Mouse (Mus musculus) lung, embryonic 15.5 days (tissue): ENCODE measurements around the gene Ncapg. TPM values are rescaled to one million over a fixed set of nuclear protein-coding genes. Genes with fewer than 3 reads are reported as not detected.

Experiments used
- ATAC-seq: fragments of 200-750 bp; cut with Nextera tagmentation; 2 replicates; pipeline ENCODE4 v1.8.0; 2017; ENCODE audit warnings: moderate number of reproducible peaks, borderline replicate concordance; ENCODE audit not compliant: low FRiP score, low TSS enrichment; ENCODE audit errors: extremely low read depth
- H3K27ac ChIP-seq: fragments of 300-500 bp; sonication (generic); 2 replicates; pipeline ENCODE4 v1.5.1; 2015; ENCODE audit warnings: moderate library complexity, mild to moderate bottlenecking, inconsistent platforms
- H3K27me3 ChIP-seq: fragments of 300-500 bp; sonication (generic); 2 replicates; pipeline ENCODE4 v1.6.1; 2015; ENCODE audit warnings: inconsistent platforms
- H3K36me3 ChIP-seq: fragments of 300-500 bp; sonication (generic); 2 replicates; pipeline ENCODE4 v1.6.1; 2015; ENCODE audit warnings: inconsistent platforms
- H3K4me1 ChIP-seq: fragments of 300-500 bp; sonication (generic); 2 replicates; pipeline ENCODE4 v1.6.1; 2015; ENCODE audit warnings: inconsistent platforms
- H3K4me2 ChIP-seq: fragments of 300-500 bp; sonication (generic); 2 replicates; pipeline ENCODE4 v1.6.1; 2015; ENCODE audit warnings: inconsistent platforms, mild to moderate bottlenecking, moderate library complexity
- H3K4me3 ChIP-seq: fragments of 300-500 bp; sonication (generic); 2 replicates; pipeline ENCODE4 v1.5.1; 2015; ENCODE audit warnings: mild to moderate bottlenecking, inconsistent platforms
- H3K9ac ChIP-seq: fragments of 300-500 bp; sonication (generic); 2 replicates; pipeline ENCODE4 v1.6.1; 2015; ENCODE audit warnings: inconsistent platforms
- H3K9me3 ChIP-seq: fragments of 300-500 bp; sonication (generic); 2 replicates; pipeline ENCODE4 v1.6.1; 2016; ENCODE audit warnings: inconsistent platforms
- WGBS: fragments of 180-500 bp; shearing (Covaris S2); methylation state at CpG from one replicate; pipeline ENCODE4 v1.1.7; 2015; 5-methylcytosine and 5-hydroxymethylcytosine counted together
- polyA plus RNA-seq: library from polyadenylated mRNA; unstranded; fragments of >200 nt; fragmentation: Nextera tagmentation; extraction: Ambion mirVana; gene quantifications from 2 replicates; pipeline ENCODE4 v1.2.1, GENCODE M21; 2015

The Ncapg gene
- polyA plus RNA-seq, 1 experiment from 2014 or later, result 67.5 TPM

- ATAC-seq, result peak; percentile 70
- Histone ChIP-seq H3K36me3 (0 out of 2 replicates have a peak, but pooled peaks cover 3% of the 10 kb centered on the region), H3K4me3 (peak overlapping the region; percentile 73), H3K4me1 (peaks cover 12% of the 10 kb centered on the region), H3K4me2 (peak overlapping the region; percentile 79), H3K9ac (peak overlapping the region; percentile 64), H3K27me3 (no peaks in the 10 kb centered on the region), H3K27ac (peak overlapping the region; percentile 85), H3K9me3 (no peaks in the 10 kb centered on the region)
- WGBS, result under 1% methylated on average over 27 of the region's 27 CpGs
Observed at GRCm38 (mm10) chr5:45669234-45669597, 503 bp upstream of the Ncapg start.

GRCm38 (mm10) chr5:45670280-45670670, 556 bp downstream of the Ncapg start:
- Histone ChIP-seq H3K27me3 (no peaks in the 10 kb centered on the region), H3K4me3 (peak overlapping the region; percentile 73), H3K4me1 (peaks cover 12% of the 10 kb centered on the region), H3K27ac (peak overlapping the region; percentile 90), H3K9ac (peak overlapping the region; percentile 77), H3K9me3 (no peaks in the 10 kb centered on the region), H3K4me2 (peak overlapping the region; percentile 70), H3K36me3 (peaks cover 8% of the 10 kb centered on the region; the same call in 1 of the 2 replicates)
- 0% methylated on average over 13 of the region's 13 CpGs for WGBS
- no peak for ATAC-seq

DNA sequence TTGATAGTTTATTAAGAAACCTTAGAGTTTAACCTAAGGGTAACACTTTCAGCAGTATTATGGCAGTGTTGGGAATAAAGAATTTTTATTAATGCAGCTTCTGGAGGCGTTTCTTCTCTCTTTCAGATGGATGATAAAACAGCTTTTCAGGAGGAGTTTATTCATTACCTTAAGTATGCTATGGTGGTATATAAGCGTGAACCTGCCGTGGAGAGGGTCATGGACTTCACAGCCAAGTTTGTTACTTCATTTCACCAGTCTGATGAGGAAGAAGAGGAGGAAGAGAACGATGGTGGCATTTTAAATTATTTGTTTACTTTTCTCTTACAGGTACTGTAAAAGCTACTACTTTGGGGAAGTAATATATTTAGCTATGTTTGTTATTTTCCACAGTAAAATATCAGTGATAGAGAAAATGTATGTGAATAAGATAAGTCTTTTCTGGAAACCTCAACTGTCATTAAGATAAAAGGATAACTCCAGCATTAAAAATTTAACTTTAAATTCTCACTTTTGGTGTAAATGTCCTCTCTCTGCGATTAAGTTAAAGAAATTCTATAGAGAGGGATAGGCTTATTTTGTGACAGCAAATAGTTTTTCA, 1.3 kb downstream of the Ncapg start:
- H3K4me1 ChIP-seq, result peaks cover 12% of the 10 kb centered on the region
- H3K27me3 ChIP-seq, result no peaks in the 10 kb centered on the region
- 42% methylated on average over 5 of the region's 5 CpGs for WGBS
- H3K4me2 ChIP-seq, result peak overlapping the region; percentile 70
- ATAC-seq, result no peak
- peak overlapping the region; percentile 77; the same call in 1 of the 2 replicates for H3K9ac ChIP-seq
- no peak overlapping the region for H3K27ac ChIP-seq
- peak overlapping the region; percentile 73 for H3K4me3 ChIP-seq
- H3K36me3 ChIP-seq, result peaks cover 13% of the 10 kb centered on the region
- no peaks in the 10 kb centered on the region for H3K9me3 ChIP-seq

DNA sequence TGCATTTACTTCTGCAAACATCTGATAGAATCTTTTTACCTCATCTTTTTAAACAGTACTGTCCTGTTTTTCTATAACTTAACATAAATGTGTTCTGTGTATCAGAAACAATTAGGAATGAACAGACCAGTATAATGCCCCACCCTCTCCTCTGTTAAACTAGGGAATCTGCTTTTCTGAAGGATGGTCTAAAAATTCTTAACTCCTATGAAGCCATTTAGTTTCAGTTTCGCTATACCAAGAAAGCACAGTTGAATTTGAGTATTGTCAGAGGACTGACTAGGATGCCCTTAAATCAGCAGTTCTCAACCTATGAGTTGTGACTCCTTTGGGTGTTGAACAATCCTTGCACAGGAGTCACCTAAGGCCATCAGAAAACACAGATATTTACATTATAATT, 5.3 kb downstream of the Ncapg start:
- H3K4me2 ChIP-seq, result no peak overlapping the region
- no peak for ATAC-seq
- H3K27ac ChIP-seq, result no peak overlapping the region
- 0 out of 2 replicates have a peak, but pooled peaks cover 8% of the 10 kb centered on the region for H3K4me1 ChIP-seq
- no peaks in the 10 kb centered on the region for H3K27me3 ChIP-seq
- H3K9ac ChIP-seq, result no peak overlapping the region
- H3K9me3 ChIP-seq, result no peaks in the 10 kb centered on the region
- H3K36me3 ChIP-seq, result peaks cover 35% of the 10 kb centered on the region
- 91% methylated on average over 1 of the region's 1 CpGs for WGBS
- H3K4me3 ChIP-seq, result no peak overlapping the region

DNA sequence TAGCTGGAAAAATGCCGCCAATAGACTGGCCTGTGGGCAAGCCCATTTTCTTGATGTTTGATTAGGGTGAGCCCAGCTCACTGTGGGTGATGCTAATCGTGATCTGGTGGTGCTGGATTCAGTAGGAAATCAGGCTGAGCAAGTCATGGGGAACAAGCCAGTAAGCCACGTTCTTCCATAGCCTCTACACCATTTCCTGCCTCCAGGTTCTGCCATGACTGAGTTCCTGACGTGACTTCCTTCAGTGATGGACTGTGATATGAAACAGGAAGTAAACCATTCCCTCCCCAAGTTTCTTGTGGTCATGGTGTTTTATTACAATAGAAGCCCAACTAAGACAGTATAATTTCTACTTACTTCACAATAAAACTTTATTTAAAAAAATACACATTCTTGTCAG, 7.9 kb downstream of the Ncapg start:
- Histone ChIP-seq H3K27ac (no peak overlapping the region), H3K4me1 (no peaks in the 10 kb centered on the region), H3K36me3 (peaks cover 41% of the 10 kb centered on the region), H3K9me3 (no peaks in the 10 kb centered on the region), H3K9ac (no peak overlapping the region), H3K4me2 (no peak overlapping the region), H3K27me3 (no peaks in the 10 kb centered on the region), H3K4me3 (no peak overlapping the region)
- ATAC-seq, result no peak
- WGBS, result 71% methylated on average over 4 of the region's 4 CpGs

DNA sequence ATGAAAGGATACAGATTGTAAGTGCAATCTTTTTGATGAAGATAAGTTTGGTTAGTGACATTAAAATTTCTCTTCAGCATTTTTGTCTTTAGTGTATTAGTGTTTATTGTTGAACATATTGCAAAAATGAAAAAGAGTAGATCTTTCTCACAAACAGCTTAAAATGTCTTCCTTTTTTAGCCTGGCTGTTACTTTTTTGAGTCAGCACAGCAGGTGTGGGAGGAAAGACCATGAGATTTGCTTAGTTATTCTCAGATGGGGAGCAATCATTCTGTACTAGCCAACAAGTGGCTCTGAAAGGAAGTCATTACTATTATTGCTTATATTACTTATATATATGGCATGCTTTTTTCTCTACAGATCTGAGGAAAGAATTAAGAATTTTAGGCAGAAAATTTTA, 10.2 kb downstream of the Ncapg start:
- Histone ChIP-seq H3K4me3 (no peak overlapping the region), H3K4me1 (no peaks in the 10 kb centered on the region), H3K36me3 (peaks cover 51% of the 10 kb centered on the region), H3K9me3 (no peaks in the 10 kb centered on the region), H3K4me2 (no peak overlapping the region), H3K9ac (no peak overlapping the region), H3K27ac (no peak overlapping the region), H3K27me3 (no peaks in the 10 kb centered on the region)
- ATAC-seq, result no peak

DNA sequence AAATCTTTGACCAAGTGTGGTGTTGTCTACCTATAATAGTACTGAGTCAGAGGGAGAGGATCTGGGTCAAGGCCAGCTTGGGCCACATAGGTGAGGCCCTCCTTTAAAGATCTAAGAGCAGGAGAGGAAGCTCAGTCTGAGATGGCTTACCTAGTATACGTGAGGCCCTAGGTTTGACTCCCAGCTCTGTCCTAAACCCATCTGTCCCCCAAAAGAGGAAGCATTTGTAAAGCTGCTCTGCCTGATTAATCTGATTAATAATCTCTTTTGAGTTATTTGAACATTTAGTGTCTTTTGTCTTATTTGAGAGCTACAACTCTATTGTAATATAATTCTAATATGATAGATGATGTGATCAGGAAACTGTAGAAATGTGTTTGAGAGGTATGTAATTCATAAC, 13.7 kb downstream of the Ncapg start:
- H3K4me2 ChIP-seq, result no peak overlapping the region
- no peaks in the 10 kb centered on the region for H3K9me3 ChIP-seq
- H3K27me3 ChIP-seq, result no peaks in the 10 kb centered on the region
- 90% methylated on average over 1 of the region's 1 CpGs for WGBS
- no peak overlapping the region for H3K4me3 ChIP-seq
- no peak for ATAC-seq
- peaks cover 37% of the 10 kb centered on the region for H3K36me3 ChIP-seq
- no peaks in the 10 kb centered on the region for H3K4me1 ChIP-seq
- H3K27ac ChIP-seq, result no peak overlapping the region
- H3K9ac ChIP-seq, result no peak overlapping the region

DNA sequence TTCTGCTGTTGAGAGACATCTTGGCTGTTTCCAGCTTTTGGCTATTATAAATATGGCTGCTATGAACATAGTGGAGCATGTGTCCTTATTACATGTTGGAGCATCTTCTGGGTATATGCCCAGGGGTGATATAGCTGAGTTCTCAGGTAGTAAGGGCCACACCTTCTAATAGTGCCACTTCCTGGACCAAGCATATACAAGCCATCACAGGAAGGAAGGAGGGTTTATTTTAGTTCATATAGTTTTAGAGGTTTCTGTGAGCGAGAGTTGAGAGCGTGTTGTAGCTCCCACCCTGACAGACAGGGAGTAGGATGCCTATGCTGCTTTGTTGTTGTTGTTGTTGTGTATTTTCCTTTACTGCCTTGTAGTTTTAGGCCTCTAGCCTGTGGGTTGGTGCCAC, 15.5 kb downstream of the Ncapg start:
- Histone ChIP-seq H3K27ac (no peak overlapping the region), H3K9ac (no peak overlapping the region), H3K27me3 (no peaks in the 10 kb centered on the region), H3K36me3 (peaks cover 42% of the 10 kb centered on the region), H3K4me3 (no peak overlapping the region), H3K4me2 (no peak overlapping the region), H3K4me1 (no peaks in the 10 kb centered on the region), H3K9me3 (no peaks in the 10 kb centered on the region)
- WGBS, result 84% methylated on average over 2 of the region's 2 CpGs
- no peak for ATAC-seq

DNA sequence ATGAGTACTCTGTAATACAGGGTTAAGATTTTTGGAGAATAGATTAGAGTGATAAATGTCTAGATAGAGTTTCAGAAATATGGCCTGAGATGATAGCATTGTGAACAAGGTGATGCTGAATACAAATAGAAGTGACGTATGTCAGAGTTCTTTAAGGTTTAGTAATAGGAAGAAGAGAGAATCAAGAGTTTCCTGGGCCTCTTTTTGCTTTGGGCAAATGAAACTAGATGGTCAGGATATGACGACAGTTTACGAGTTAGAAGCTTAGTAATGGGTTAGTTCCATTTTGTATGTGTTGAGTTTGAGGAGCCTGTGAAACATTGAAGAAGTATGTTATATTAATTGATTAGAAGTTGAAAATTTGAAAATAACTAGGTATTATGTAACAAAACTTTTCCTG, 16.5 kb downstream of the Ncapg start:
- WGBS, result 92% methylated on average over 3 of the region's 3 CpGs
- Histone ChIP-seq H3K4me3 (no peak overlapping the region), H3K27ac (no peak overlapping the region), H3K9me3 (no peaks in the 10 kb centered on the region), H3K27me3 (no peaks in the 10 kb centered on the region), H3K4me2 (no peak overlapping the region), H3K9ac (no peak overlapping the region), H3K36me3 (peaks cover 35% of the 10 kb centered on the region), H3K4me1 (no peaks in the 10 kb centered on the region)
- no peak for ATAC-seq

DNA sequence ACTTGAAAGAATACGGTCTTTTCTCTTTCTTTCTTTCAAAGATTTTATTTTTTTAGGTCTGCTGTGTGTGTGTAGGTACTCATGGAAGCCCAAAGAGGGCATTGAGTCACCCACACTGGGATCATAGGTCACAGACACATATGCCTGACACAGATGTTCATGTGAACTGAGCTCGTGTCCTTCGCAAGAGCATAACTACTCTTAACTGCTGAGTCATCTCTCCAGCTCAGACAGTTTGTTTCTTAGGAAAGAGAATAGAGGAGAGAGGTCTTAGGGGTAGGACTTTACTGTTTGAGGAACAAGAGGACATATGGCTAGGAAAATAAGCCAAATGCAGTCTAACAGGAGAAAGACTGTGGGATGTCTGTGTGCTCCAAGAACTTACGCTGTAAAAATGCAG, 19.4 kb downstream of the Ncapg start:
- Histone ChIP-seq H3K27ac (no peak overlapping the region), H3K9ac (no peak overlapping the region), H3K9me3 (no peaks in the 10 kb centered on the region), H3K27me3 (no peaks in the 10 kb centered on the region), H3K36me3 (peaks cover 30% of the 10 kb centered on the region), H3K4me3 (no peak overlapping the region), H3K4me1 (no peaks in the 10 kb centered on the region), H3K4me2 (no peak overlapping the region)
- ATAC-seq, result no peak
- WGBS, result 81% methylated on average over 4 of the region's 4 CpGs

- H3K27me3 ChIP-seq, result no peaks in the 10 kb centered on the region
- H3K36me3 ChIP-seq, result peaks cover 18% of the 10 kb centered on the region
- 76% methylated on average over 2 of the region's 2 CpGs for WGBS
- H3K27ac ChIP-seq, result no peak overlapping the region
- H3K9ac ChIP-seq, result no peak overlapping the region
- no peak overlapping the region for H3K4me2 ChIP-seq
- ATAC-seq, result no peak
- H3K9me3 ChIP-seq, result no peaks in the 10 kb centered on the region
- no peak overlapping the region for H3K4me3 ChIP-seq
- H3K4me1 ChIP-seq, result no peaks in the 10 kb centered on the region
Observed at GRCm38 (mm10) chr5:45690802-45691201, 21.1 kb downstream of the Ncapg start.

DNA sequence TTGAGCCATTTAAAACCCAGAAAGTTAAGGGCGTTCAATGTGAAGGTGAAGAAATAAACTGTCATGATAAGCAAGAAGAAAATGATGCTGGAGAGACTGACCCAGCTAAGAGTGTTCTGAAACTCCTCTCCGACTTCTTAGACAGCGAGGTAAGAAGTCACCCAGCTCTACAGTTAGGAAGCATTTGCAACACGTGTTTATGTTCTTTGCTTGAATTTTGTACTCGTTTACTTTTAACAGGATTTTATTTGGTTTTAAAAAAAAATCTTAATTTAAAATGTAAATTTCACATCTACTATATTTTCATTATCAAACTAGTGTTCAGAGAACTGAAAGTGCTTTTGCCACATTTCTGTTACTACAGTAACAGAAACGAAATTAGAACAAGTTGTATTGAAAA, 22.0 kb downstream of the Ncapg start:
- no peak for ATAC-seq
- no peak overlapping the region for H3K4me2 ChIP-seq
- no peak overlapping the region for H3K27ac ChIP-seq
- H3K9ac ChIP-seq, result no peak overlapping the region
- 83% methylated on average over 6 of the region's 6 CpGs for WGBS
- no peak overlapping the region for H3K4me3 ChIP-seq
- peaks cover 22% of the 10 kb centered on the region for H3K36me3 ChIP-seq
- no peaks in the 10 kb centered on the region for H3K4me1 ChIP-seq
- H3K27me3 ChIP-seq, result no peaks in the 10 kb centered on the region
- H3K9me3 ChIP-seq, result no peaks in the 10 kb centered on the region

DNA sequence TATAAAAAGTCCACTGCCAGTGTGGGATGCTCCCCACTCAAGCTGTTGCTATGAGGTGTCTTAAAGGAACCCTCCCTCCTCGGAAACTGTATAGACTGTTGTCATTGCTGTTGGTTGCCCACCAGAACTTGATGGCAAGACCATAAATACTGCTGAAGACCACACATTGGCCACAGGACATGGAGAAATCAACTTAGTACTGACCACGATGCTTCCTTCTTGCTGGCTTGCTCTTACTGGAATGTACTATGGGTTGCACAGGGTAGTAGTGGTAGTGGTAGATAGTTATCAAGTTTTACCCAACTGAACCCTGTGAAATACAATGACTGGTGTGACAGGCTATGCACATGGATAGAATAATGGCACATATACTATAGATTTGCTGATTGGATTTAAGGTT, 37.1 kb downstream of the Ncapg start:
- no peaks in the 10 kb centered on the region for H3K27me3 ChIP-seq
- H3K9ac ChIP-seq, result no peak overlapping the region
- WGBS, result 92% methylated on average over 2 of the region's 2 CpGs
- H3K27ac ChIP-seq, result no peak overlapping the region
- no peak for ATAC-seq
- H3K4me3 ChIP-seq, result no peak overlapping the region
- H3K4me1 ChIP-seq, result no peaks in the 10 kb centered on the region
- H3K4me2 ChIP-seq, result no peak overlapping the region
- H3K9me3 ChIP-seq, result no peaks in the 10 kb centered on the region
- H3K36me3 ChIP-seq, result peaks cover 40% of the 10 kb centered on the region
